Mouse (Mus musculus): ENCODE results near the gene 4930438A08Rik. TPM values are rescaled to one million over a fixed set of nuclear protein-coding genes. Genes with fewer than 3 reads are reported as not detected.
A peak's percentile ranks its signal among the peaks of the same experiment; 100 is the strongest.

Gene 4930438A08Rik
- polyA plus RNA-seq, 1 experiment from 2014 or later = not detected

- Histone ChIP-seq H3K36me3 (ENCODE audit: control insufficient read depth, insufficient read depth, low read length) (no peaks in the 10 kb centered on the region), H3K9me3 (ENCODE audit: control insufficient read depth, low read length) (no peaks in the 10 kb centered on the region), H3K4me1 (ENCODE audit: control insufficient read depth, insufficient read depth, low read length) (no peaks in the 10 kb centered on the region), H3K4me2 (ENCODE audit: low read depth, severe bottlenecking) (peak overlapping the region; percentile 70), H3K9ac (ENCODE audit: low read length) (peak overlapping the region; percentile 49; the same call in 1 of the 2 replicates), H3K27me3 (ENCODE audit: control insufficient read depth, insufficient read depth, low read length) (no peaks in the 10 kb centered on the region), H3K4me3 (ENCODE audit: low read depth, low read length) (peak overlapping the region; percentile 37), H3K27ac (replicated peaks; ENCODE audit: low read depth, low read length) (no peak overlapping the region)
- WGBS = 3% methylated on average over 37 of the region's 37 CpGs
- ATAC-seq (ENCODE audit: insufficient number of reproducible peaks, low FRiP score, low TSS enrichment, low read depth) (peak; percentile 91), DNase-seq (ENCODE audit: low spot score) (peak; percentile 77)
Measured at GRCm38 (mm10) chr11:58238840-58239791, 35.5 kb upstream of the 4930438A08Rik start.

DNA sequence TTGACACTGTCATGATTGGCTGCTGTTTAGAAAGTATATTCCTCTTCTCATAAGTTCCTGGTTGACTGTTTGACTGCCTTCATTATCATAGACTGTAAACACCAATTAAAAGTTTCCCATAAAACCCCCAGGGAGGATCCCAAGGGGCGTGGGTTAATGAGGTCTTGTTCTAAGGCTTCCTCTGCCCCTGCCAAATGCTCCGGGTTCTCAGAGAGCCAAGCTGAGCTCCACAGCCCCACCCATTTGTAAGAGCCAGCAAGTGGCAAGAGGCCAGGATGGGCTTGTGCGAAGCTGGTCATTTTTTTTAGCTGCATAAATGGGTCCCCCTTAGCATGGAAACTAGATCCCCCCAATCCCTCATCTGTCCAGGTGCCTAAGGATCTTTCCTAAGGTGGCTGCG is 27.3 kb upstream of the 4930438A08Rik start:
- DNase-seq (ENCODE audit: low spot score) = no peak
- no peaks in the 10 kb centered on the region for H3K9me3 ChIP-seq (ENCODE audit: control insufficient read depth, low read length)
- 31% methylated on average over 4 of the region's 4 CpGs for WGBS

DNA sequence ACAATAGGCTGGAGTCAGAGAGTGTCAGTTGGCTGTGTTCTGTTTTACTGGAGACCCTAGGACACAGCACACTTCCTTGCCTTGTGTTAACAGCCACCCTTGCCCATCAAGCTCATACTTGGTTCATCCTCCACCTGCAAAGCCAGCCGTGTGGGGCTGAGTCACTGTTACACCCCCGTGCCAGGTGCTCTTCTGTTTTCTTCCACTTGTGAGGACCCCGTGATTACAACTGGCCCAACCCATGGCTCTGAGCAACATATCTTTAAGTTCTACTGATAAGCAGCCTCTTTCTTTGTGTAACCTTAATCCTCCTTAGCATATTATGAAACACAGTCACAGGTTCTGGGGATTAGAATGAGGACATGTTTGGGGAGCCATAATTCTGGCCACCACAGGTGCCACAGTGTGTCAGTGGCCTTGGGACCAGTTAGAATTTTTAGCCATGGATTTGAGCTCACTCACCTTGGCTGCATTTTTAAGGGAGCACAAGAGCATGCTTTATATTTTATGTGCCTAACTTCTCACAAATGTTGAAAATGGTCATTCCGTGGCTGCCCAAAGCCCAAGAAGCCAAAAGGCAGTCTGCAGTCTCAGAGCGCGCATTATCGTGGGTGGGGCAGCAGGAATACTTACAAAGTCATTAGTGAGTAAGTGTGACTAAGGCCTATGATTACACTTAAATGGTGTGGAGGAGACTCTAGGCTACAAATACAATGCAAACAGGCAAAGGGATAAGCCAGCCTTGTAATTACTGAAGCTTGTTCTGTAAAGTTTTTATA is 25.2 kb upstream of the 4930438A08Rik start:
- 70% methylated on average over 7 of the region's 7 CpGs for WGBS
- Histone ChIP-seq H3K36me3 (ENCODE audit: control insufficient read depth, insufficient read depth, low read length) (no peaks in the 10 kb centered on the region), H3K9ac (ENCODE audit: low read length) (no peak overlapping the region), H3K4me1 (ENCODE audit: control insufficient read depth, insufficient read depth, low read length) (no peaks in the 10 kb centered on the region), H3K27ac (replicated peaks; ENCODE audit: low read depth, low read length) (no peak overlapping the region), H3K4me2 (ENCODE audit: low read depth, severe bottlenecking) (no peak overlapping the region), H3K9me3 (ENCODE audit: control insufficient read depth, low read length) (no peaks in the 10 kb centered on the region), H3K4me3 (ENCODE audit: low read depth, low read length) (no peak overlapping the region), H3K27me3 (ENCODE audit: control insufficient read depth, insufficient read depth, low read length) (0 out of 2 replicates have a peak, but pooled peaks cover 2% of the 10 kb centered on the region)
- ATAC-seq (ENCODE audit: insufficient number of reproducible peaks, low FRiP score, low TSS enrichment, low read depth) = no peak
- DNase-seq (ENCODE audit: low spot score) = no peak

More for the DNA sequence above, 27.3 kb upstream of the 4930438A08Rik start:
- no peak overlapping the region for H3K4me3 ChIP-seq (ENCODE audit: low read depth, low read length)
- H3K36me3 ChIP-seq (ENCODE audit: control insufficient read depth, insufficient read depth, low read length) = no peaks in the 10 kb centered on the region
- H3K4me1 ChIP-seq (ENCODE audit: control insufficient read depth, insufficient read depth, low read length) = no peaks in the 10 kb centered on the region
- H3K9ac ChIP-seq (ENCODE audit: low read length) = no peak overlapping the region
- H3K27ac ChIP-seq (replicated peaks; ENCODE audit: low read depth, low read length) = no peak overlapping the region
- ATAC-seq (ENCODE audit: insufficient number of reproducible peaks, low FRiP score, low TSS enrichment, low read depth) = no peak
- no peak overlapping the region for H3K4me2 ChIP-seq (ENCODE audit: low read depth, severe bottlenecking)
- H3K27me3 ChIP-seq (ENCODE audit: control insufficient read depth, insufficient read depth, low read length) = 0 out of 2 replicates have a peak, but pooled peaks cover 2% of the 10 kb centered on the region

- ATAC-seq (ENCODE audit: insufficient number of reproducible peaks, low FRiP score, low TSS enrichment, low read depth) (no peak), DNase-seq (ENCODE audit: low spot score) (no peak)
- Histone ChIP-seq H3K4me2 (ENCODE audit: low read depth, severe bottlenecking) (no peak overlapping the region), H3K27ac (replicated peaks; ENCODE audit: low read depth, low read length) (no peak overlapping the region), H3K9me3 (ENCODE audit: control insufficient read depth, low read length) (no peaks in the 10 kb centered on the region), H3K27me3 (ENCODE audit: control insufficient read depth, insufficient read depth, low read length) (no peaks in the 10 kb centered on the region), H3K9ac (ENCODE audit: low read length) (no peak overlapping the region), H3K36me3 (ENCODE audit: control insufficient read depth, insufficient read depth, low read length) (no peaks in the 10 kb centered on the region), H3K4me1 (ENCODE audit: control insufficient read depth, insufficient read depth, low read length) (no peaks in the 10 kb centered on the region), H3K4me3 (ENCODE audit: low read depth, low read length) (no peak overlapping the region)
- WGBS = 83% methylated on average over 5 of the region's 5 CpGs
Measured at GRCm38 (mm10) chr11:58250550-58250949, 24.0 kb upstream of the 4930438A08Rik start.

DNA sequence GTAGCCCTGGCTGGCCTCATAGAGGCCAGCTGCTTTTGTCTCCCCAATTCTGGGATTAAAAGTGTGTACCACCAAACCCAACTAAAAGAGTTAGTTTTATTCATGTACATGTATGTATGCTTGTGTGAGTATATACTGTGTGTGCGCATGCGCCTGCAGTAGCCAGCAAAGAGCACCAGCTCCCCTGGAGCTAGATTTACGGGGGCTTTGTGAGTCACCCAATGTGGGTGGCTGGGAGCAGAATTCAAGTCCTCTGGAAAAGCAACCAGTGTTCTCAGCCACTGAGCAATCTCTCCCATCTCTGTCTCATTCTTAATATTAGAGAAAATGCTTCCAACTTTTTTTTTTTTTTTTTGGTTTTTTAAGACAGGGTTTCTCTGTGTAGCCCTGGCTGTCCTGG is 20.2 kb upstream of the 4930438A08Rik start:
- DNase-seq (ENCODE audit: low spot score) = no peak
- H3K9me3 ChIP-seq (ENCODE audit: control insufficient read depth, low read length) = no peaks in the 10 kb centered on the region
- no peak overlapping the region for H3K4me2 ChIP-seq (ENCODE audit: low read depth, severe bottlenecking)
- no peak overlapping the region for H3K27ac ChIP-seq (replicated peaks; ENCODE audit: low read depth, low read length)
- no peaks in the 10 kb centered on the region for H3K4me1 ChIP-seq (ENCODE audit: control insufficient read depth, insufficient read depth, low read length)
- WGBS = 86% methylated on average over 3 of the region's 3 CpGs
- ATAC-seq (ENCODE audit: insufficient number of reproducible peaks, low FRiP score, low TSS enrichment, low read depth) = no peak
- H3K9ac ChIP-seq (ENCODE audit: low read length) = no peak overlapping the region
- H3K36me3 ChIP-seq (ENCODE audit: control insufficient read depth, insufficient read depth, low read length) = no peaks in the 10 kb centered on the region
- no peaks in the 10 kb centered on the region for H3K27me3 ChIP-seq (ENCODE audit: control insufficient read depth, insufficient read depth, low read length)
- H3K4me3 ChIP-seq (ENCODE audit: low read depth, low read length) = no peak overlapping the region

GRCm38 (mm10) chr11:58257816-58258215 is 16.8 kb upstream of the 4930438A08Rik start:
- H3K4me1 ChIP-seq (ENCODE audit: control insufficient read depth, insufficient read depth, low read length) = no peaks in the 10 kb centered on the region
- H3K4me2 ChIP-seq (ENCODE audit: low read depth, severe bottlenecking) = no peak overlapping the region
- H3K27me3 ChIP-seq (ENCODE audit: control insufficient read depth, insufficient read depth, low read length) = no peaks in the 10 kb centered on the region
- no peak overlapping the region for H3K9ac ChIP-seq (ENCODE audit: low read length)
- no peaks in the 10 kb centered on the region for H3K9me3 ChIP-seq (ENCODE audit: control insufficient read depth, low read length)
- H3K27ac ChIP-seq (replicated peaks; ENCODE audit: low read depth, low read length) = no peak overlapping the region
- H3K36me3 ChIP-seq (ENCODE audit: control insufficient read depth, insufficient read depth, low read length) = no peaks in the 10 kb centered on the region
- ATAC-seq (ENCODE audit: insufficient number of reproducible peaks, low FRiP score, low TSS enrichment, low read depth) = no peak
- DNase-seq (ENCODE audit: low spot score) = no peak
- no peak overlapping the region for H3K4me3 ChIP-seq (ENCODE audit: low read depth, low read length)
- 88% methylated on average over 5 of the region's 5 CpGs for WGBS

DNA sequence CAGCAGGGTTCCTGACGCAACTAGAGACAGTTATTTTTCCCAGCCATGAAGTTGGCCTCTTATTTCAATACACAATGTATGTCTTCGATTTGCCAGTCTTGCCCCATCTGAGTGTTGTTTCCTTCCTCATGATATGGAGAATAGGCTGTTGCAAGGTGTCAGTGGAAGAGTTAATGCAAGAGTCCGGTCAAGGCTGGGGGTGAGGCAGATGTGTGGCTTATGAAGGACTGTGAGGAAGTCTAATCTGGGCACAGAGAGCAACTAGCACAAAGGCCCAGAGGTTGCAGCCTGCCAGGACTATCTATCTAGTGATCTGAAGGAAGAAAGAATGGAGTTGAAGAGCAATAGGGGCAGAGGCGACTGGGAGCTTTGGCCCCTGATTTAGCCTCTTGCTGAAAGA is 14.4 kb upstream of the 4930438A08Rik start:
- Histone ChIP-seq H3K4me2 (ENCODE audit: low read depth, severe bottlenecking) (no peak overlapping the region), H3K9ac (ENCODE audit: low read length) (no peak overlapping the region), H3K4me3 (ENCODE audit: low read depth, low read length) (no peak overlapping the region), H3K36me3 (ENCODE audit: control insufficient read depth, insufficient read depth, low read length) (no peaks in the 10 kb centered on the region), H3K9me3 (ENCODE audit: control insufficient read depth, low read length) (no peaks in the 10 kb centered on the region), H3K27ac (replicated peaks; ENCODE audit: low read depth, low read length) (no peak overlapping the region), H3K4me1 (ENCODE audit: control insufficient read depth, insufficient read depth, low read length) (no peaks in the 10 kb centered on the region), H3K27me3 (ENCODE audit: control insufficient read depth, insufficient read depth, low read length) (no peaks in the 10 kb centered on the region)
- ATAC-seq (ENCODE audit: insufficient number of reproducible peaks, low FRiP score, low TSS enrichment, low read depth) (no peak), DNase-seq (ENCODE audit: low spot score) (no peak)
- WGBS = 84% methylated on average over 4 of the region's 4 CpGs

- H3K4me3 ChIP-seq (ENCODE audit: low read depth, low read length) = no peak overlapping the region
- H3K36me3 ChIP-seq (ENCODE audit: control insufficient read depth, insufficient read depth, low read length) = no peaks in the 10 kb centered on the region
- no peaks in the 10 kb centered on the region for H3K4me1 ChIP-seq (ENCODE audit: control insufficient read depth, insufficient read depth, low read length)
- no peak overlapping the region for H3K27ac ChIP-seq (replicated peaks; ENCODE audit: low read depth, low read length)
- ATAC-seq (ENCODE audit: insufficient number of reproducible peaks, low FRiP score, low TSS enrichment, low read depth) (no peak), DNase-seq (ENCODE audit: low spot score) (no peak)
- 83% methylated on average over 4 of the region's 4 CpGs for WGBS
- H3K27me3 ChIP-seq (ENCODE audit: control insufficient read depth, insufficient read depth, low read length) = no peaks in the 10 kb centered on the region
- H3K9me3 ChIP-seq (ENCODE audit: control insufficient read depth, low read length) = no peaks in the 10 kb centered on the region
- no peak overlapping the region for H3K9ac ChIP-seq (ENCODE audit: low read length)
- no peak overlapping the region for H3K4me2 ChIP-seq (ENCODE audit: low read depth, severe bottlenecking)
Measured at GRCm38 (mm10) chr11:58261826-58262225, 12.8 kb upstream of the 4930438A08Rik start.

Data from limb, embryonic 11.5 days (tissue).